Mouse (Mus musculus) urinary bladder, adult 18-20 months (tissue): ENCODE results near the gene Wdr24.

Experiments used
- DNase-seq, 2 experiments: peaks; one replicate each; pipeline ENCODE4 v3.0.0; 2022; ENCODE audit warnings: low spot score in 2 of 2, mixed read lengths in 2 of 2

Wdr24 gene

DNA sequence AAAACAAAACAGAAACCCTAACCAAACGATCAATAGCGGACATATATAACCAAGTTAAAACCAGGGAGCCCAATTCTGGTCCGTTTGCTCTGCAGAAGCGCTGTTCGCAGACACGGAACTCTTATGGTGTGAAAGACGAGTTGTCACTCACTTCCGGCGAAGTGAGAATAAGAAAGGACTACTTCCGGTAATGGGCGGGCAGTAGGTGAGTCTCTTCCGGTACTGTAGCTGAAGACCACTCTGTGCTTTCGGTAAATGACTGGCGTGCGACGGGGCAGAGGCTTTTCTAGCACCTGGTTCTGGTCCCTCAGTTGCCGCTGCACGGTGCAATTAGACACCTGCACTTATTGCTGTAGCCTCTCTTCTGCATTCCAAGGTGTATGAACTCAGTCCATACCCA is at the start of gene Wdr24:
TSS of gene Wdr24 (plus strand) at position 176 of the 400 bp plus-strand sequence.
- peak in 1 of 2 experiments; percentile 56 for DNase-seq

DNA sequence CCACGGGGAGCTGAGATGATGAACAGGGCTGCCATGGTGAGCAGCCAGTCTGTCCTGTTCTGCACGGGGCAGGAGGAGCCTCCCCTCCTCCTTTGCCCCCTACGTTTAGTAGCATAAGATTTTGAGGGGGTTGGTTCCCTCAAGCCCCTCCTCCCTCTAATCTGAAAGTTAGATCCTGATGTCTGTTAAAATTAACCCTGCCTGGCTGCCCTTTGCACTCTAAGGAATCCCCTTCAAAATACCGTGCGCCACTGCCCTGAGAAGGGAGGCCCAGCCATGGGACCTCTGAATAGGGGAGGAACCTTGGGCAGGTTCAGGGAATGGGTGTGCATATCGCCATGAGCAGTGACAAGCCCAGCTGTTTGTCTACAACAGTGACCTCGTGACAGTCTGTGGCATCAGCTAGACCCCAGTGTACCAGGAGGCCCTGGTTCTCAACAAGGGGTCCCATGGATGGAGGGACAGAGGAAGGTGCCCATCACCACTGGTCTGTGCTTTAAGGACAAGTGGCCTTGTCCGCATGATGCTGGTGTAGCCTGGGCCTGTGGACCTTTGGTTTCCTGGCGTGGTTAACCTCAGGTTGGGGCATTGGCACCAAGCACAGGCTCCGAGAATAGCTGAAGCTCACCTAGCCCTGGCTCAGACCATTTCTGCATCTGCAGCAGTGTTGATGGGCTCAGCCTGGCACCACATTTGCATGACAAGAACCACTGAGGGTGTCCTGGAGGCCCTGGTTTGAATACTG is 47.9 kb upstream of the Wdr24 start:
- DNase-seq = no peak

DNA sequence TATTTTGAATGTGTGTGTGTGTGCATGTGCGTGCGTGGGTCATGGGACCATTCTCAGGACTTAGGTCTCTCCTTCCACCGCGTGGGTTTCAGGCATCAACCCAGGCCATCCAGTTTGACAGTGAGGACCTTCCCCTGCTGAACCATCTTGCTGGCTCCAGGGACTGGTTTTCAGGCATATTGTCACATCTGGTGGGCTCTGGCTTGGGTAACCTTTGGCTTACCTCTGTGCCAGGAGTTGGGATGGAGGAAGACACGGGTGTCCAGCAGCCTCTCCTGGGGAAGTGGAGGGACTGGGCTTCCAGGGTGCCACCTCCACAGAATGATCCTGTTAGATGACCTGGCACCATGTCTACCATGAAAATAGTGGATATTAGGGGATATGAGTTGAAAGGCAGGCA is 45.5 kb upstream of the Wdr24 start:
- DNase-seq = no peak

DNA sequence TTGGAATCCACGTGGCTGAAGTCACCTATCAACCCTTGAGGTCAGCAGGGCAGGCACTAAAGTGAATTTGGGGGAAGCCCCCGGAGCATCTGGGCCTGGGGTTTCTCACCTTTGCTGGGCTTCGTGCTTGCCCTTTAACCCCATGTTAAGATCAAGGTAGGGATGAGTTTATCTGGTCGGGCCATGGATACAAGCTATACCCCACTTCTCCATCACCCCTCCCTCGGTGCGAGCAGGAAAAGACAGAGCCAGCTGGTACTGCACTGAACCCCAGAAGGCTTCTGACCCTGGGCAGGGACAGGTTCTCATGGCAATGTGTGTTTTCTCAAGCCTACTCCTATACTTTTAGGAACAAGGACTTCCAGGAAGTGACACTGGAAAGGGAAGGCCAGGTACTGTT is 42.1 kb upstream of the Wdr24 start:
- no peak for DNase-seq

DNA sequence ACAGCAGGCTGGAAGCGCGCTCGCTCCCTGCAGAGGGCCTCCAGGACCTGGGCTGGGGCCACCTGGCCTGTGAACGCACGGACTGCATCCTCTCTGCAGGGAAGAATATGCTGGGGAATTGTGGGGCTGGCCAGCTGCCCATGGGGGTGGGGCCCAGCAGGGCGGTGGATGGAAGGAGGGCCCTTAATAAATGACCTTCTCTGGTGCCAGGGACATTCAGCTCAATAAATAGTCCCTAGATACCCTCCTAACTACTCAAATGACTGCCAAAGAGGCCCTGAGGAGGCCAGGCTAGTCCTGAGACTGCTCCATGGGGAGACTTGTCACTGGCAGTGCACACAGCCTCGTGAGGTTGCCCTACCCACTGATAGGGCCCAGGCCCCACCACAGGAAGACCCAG is 40.3 kb upstream of the Wdr24 start:
- no peak for DNase-seq

GRCm38 (mm10) chr17:25783861-25784574 is 39.4 kb upstream of the Wdr24 start:
- no peak for DNase-seq

DNA sequence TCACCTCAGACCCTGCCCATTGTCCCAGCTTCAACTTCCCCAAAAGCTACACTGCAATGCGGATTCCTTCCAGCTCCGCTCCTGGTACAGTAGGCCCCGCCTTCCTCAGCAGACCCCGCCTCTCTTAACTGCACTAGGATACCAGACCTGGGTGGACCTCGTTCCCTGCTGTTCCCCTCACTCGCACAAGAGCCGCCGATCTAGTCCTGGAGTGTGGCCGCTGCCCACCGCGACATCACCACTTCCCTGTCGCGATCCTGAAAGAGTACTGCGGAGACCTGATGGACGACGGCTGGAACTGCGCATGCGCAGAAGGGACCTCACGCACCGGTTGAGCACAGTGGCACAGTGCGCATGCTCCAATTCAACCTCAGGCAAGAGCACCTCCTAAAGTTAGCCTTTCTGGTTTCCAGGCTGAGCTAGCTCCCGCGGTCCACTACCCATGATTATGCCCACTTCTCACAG is 38.1 kb upstream of the Wdr24 start, which contains the start of gene Haghl:
TSS of gene Haghl (minus strand) at position 393 of the 465 bp plus-strand sequence.
- DNase-seq = peak; percentile 90 to 94

GRCm38 (mm10) chr17:25786280-25786679 is 37.1 kb upstream of the Wdr24 start, which contains the start of gene Ccdc78:
Gene Ccdc78 (plus strand): TSS chr17:25786580.
- no peak for DNase-seq

DNA sequence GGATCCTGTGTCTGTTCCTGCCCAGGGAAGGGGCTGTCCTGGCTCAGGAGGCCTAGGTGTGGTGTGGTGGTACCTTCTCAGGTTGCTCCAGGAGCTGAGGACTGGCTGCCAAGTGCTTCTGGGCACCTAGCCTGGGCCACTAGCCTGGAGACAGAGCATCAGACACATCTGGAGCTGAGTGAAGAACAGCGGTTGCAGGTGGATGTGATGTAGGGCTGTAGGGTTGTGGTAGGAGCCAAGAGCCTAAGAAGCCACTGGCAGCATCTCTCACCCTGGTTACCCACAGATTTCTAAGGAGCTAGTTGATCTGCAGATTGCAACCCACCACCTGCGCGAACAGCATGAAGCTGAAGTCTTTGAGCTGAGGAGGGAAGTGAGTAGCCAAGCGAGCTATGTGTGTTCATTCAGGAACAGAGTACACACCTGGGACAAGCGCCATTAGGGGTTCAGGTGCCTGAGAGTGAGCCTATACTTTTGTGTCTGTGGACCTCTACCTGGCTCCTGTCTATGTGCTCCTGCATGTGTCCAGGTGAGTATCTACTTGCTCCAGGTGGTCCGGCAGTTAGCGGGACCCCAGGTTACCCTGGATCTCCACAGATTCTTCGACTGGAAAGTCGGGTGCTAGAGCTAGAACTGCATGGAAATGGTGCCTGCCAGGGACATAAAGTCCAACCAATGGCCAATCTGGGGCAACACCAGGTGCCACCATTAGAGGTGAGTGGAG is 36.5 kb upstream of the Wdr24 start:
- DNase-seq = no peak

DNA sequence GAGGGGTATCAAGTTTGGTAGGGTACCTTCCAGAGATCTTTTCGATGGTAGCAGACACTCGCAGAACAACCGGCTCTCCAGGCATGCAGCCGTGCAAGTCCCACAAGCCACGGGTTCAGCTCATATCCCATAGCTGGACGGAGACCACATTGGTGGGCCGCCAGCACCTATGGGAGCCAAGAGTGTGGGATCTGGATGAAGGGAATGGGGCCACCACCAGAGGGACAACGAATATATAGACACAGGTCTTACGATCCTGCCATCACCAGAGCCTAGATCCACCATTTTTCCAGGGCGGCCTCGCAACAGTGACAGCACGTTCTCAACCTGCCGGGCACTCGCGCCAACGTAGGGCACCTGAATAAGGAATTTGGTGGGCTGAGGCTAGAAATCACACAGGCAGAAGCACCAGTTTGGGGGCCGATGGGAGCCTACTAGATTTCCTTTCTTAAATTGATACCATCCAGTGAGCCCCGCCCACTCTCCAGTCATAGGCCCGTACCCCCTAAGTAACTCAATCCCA is 32.0 kb upstream of the Wdr24 start:
- DNase-seq = no peak

- DNase-seq = peak; percentile 74 to 87
Measured at GRCm38 (mm10) chr17:25791843-25792527, 31.4 kb upstream of the Wdr24 start.

- DNase-seq = peak in 1 of 2 experiments; percentile 43
Measured at GRCm38 (mm10) chr17:25792615-25793014, 30.8 kb upstream of the Wdr24 start, which contains the start of gene Fam173a. Gene Fam173a (minus strand): TSS chr17:25792901.

DNA sequence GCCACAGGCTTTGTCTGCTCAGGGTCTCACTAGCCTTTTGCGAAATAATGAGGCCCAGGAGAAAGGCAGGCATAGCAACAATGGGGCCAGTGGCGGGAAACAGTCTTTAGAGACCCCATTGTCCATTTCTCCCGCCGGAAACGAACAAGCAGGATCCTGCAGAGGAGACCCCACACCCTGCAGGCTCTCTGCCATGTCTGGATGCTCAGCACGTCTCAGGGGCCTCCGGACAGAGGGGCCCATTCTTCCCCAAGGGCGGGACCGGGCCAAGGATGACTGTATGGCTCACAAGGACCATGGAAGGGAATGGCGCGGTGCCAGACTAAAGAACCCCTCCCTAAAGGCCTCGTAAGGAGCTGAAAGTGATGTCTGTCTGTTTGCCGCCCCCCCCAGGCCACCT is 29.2 kb upstream of the Wdr24 start:
- DNase-seq = no peak

- DNase-seq = no peak
Measured at GRCm38 (mm10) chr17:25794998-25795397, 28.4 kb upstream of the Wdr24 start.

DNA sequence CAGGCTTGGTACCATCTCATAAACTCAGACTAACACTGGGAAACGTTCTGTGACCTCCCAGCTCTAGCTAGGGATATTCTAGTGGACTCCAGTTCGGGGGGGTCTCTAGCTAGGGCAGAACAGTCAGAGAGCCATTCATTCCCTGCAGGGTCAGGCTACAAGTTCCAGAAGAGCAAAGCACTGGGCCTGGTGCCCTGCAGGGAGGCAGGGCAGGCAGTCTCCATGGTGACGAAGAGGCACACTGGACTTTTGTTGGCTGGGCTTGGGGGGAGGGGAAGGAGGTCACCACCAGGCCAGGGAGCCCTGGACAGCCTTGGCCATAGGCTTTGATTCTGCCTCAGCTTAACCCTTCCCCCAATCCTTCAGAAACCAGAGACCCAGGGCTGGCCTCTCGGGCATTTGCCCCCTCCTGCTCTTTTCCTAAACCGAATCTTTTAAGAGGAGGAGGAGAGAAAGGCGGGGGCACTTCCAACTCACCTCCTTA is 27.8 kb upstream of the Wdr24 start, which contains the start of gene AC134908.4:
TSS of gene AC134908.4 (minus strand) at position 51 of the 484 bp plus-strand sequence.
- no peak for DNase-seq

DNA sequence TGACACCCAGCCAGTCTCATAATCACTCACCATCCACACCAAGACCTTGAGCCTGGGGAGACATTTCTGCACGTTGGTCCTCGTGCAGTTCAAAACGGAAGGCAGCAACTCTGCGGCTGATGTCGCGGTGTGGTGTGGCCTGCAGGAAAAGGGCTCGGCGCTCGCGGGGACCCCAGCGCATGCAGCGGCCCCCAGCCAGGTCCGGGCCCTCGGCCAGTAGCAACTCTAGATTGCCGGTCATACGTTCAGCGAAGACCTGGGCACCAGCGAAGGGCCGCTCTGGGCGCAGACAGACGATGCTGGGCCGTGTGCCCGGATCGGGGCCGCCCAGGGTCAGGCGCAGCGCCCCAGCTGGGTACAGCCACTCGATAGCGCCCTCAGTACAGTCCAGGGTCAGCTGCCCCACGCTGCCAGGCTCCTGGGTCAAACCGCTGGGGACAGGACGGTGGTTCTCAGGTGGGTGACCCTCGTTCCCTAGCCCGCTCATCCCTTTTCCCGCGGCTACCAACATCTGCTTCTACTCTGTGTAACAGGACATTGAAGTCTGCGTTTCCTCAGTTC is 27.1 kb upstream of the Wdr24 start:
- no peak for DNase-seq

DNA sequence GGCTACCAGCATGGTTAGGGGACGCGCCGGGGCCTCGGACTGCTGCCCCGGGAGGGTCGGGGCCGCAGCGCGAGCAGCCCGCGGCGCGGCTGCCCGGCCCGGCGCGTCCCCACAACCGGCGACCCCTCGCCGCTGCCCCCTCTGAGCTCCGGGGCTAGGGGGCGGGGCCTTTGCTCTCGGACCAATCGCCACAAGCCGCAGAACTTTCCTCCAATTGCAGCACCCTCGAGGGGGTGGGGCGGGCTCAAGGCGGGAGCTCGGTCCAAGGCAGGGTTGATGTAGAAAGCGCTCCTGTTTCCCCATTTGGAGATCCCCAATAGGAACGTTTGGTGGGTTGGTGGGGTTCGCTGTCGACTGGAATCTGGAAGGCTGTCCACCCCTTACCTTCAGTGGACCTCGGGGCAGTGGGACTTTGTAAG is 26.5 kb upstream of the Wdr24 start, which contains the start of gene Metrn:
TSS of gene Metrn (minus strand) at position 186 of the 419 bp plus-strand sequence.
- peak; percentile 74 to 82 for DNase-seq

DNA sequence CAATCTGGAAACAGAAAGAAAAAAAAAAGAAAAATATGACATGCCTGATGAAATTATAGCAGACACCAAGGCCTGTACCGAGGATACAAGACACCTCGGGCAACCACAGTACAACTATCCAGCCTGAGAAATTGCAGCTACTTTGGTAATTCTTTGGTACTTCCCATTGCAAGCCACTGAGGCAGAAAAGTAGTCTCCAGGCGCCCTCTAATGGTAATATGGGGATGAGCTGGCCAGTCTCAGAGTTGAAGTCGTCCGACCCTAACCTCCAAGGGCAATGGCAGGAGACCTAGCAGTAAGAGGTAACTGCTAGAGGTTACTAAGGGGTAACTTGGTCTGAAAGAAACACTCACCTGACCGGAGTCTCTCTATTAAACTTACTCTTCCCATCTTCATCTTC is 22.4 kb upstream of the Wdr24 start:
- DNase-seq = peak in 1 of 2 experiments; percentile 39

DNA sequence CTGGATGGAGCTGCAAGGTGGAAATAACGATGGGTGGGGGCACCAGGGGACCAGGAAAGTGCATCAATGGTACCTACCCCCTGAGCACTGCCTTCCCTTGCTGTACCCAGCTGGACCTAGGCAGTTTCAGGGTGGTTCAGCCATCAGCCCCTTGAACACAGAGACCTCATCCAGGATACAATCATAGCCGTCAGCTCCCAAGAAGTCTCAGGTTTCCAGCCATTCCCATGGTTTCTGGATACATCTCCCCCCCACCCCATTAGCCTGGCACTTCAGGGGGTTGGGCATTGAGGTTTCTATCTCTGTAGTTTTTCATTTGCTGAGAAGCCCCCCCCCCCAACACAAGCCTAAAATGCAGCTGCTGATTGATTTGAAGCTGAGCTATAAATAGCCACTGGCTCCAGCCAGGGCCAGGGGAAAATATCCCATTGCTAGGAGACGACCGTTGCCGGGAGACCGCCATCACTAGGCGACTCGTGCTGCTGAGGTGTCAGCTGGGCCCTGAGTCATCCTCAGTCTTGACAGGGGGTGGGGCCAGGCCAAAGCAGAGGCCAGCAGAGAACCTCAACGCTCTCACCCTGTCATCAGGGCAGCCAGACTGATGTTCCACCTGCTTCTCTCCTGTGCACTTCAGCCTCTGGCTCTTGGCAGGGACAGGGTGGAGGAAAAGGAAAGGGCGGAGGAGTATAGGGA is 20.5 kb upstream of the Wdr24 start:
- no peak for DNase-seq

- DNase-seq = no peak
Measured at GRCm38 (mm10) chr17:25806507-25806906, 16.9 kb upstream of the Wdr24 start.
